Mouse (Mus musculus): ENCODE results near the gene Kcnc3. TPM values are rescaled to one million over a fixed set of nuclear protein-coding genes. Genes with fewer than 3 reads are reported as not detected.

Kcnc3 gene
- polyA plus RNA-seq, 1 experiment from 2014 or later, result 0.08 TPM

DNA sequence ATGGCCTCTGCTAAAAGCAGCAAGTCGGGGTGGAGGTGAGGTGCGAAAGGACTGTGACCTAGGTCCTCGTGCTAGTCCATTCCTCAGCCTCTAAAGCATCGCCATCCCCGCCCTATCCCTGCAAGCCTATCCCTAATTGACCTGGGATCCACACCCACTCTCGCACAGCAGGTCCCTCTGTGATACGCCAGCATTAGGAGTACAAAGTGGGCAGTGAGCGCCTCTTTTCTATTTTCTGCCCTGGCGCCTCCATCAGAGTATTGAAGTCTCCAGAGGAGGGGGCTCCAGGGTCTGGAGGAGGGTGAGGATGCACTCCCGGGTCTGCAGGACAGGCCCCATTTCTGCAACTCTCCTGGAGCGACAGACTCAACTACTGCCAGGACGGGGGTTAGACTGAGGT, 2.1 kb upstream of the Kcnc3 start:
- no peaks in the 10 kb centered on the region for H3K36me3 ChIP-seq (ENCODE audit: control insufficient read depth, insufficient read depth)
- 10% methylated on average over 12 of the region's 12 CpGs for WGBS
- no peak for ATAC-seq (replicated peaks; ENCODE audit: extremely low read depth, insufficient read depth, low FRiP score)
- H3K9ac ChIP-seq (ENCODE audit: low read length), result no peak overlapping the region
- peak overlapping the region; percentile 51 for H3K4me2 ChIP-seq (ENCODE audit: low read depth, low read length)
- no peak overlapping the region for H3K27ac ChIP-seq (ENCODE audit: low read length)
- H3K9me3 ChIP-seq (replicated peaks; ENCODE audit: control insufficient read depth, low read length), result no peaks in the 10 kb centered on the region
- peaks cover 86% of the 10 kb centered on the region for H3K27me3 ChIP-seq (ENCODE audit: control insufficient read depth, insufficient read depth, low read length)
- peaks cover 12% of the 10 kb centered on the region for H3K4me1 ChIP-seq (ENCODE audit: control insufficient read depth, insufficient read depth, low read length)
- peak overlapping the region; percentile 40; the same call in 1 of the 2 replicates for H3K4me3 ChIP-seq (ENCODE audit: low read length)

DNA sequence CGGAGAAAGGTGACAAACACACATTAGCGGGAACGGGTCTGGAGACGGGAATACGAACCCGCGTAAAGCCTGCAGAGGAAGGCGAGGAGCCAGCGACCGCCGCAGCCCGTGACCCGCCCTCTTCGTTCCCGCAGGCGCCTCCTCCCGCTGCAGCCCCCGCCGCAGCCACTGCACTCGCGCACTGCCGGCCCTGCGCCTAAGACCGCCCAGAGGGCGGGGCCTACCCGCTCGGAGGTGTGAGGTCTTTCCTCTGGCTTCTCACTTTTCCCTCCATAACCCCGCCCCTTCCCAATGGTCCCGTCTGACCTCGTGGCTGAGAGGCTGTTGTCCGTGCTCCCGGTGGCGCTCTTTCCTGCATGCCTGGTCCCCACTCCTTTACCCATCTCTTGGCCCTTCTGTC, 1.3 kb upstream of the Kcnc3 start:
- Histone ChIP-seq H3K9me3 (replicated peaks; ENCODE audit: control insufficient read depth, low read length) (no peaks in the 10 kb centered on the region), H3K4me3 (ENCODE audit: low read length) (peak overlapping the region; percentile 40), H3K27ac (ENCODE audit: low read length) (no peak overlapping the region), H3K4me2 (ENCODE audit: low read depth, low read length) (peak overlapping the region; percentile 51), H3K4me1 (ENCODE audit: control insufficient read depth, insufficient read depth, low read length) (peaks cover 12% of the 10 kb centered on the region), H3K9ac (ENCODE audit: low read length) (no peak overlapping the region), H3K36me3 (ENCODE audit: control insufficient read depth, insufficient read depth) (no peaks in the 10 kb centered on the region), H3K27me3 (ENCODE audit: control insufficient read depth, insufficient read depth, low read length) (peaks cover 91% of the 10 kb centered on the region)
- 0% methylated on average over 33 of the region's 33 CpGs for WGBS
- no peak; the same call in 1 of the 2 replicates for ATAC-seq (replicated peaks; ENCODE audit: extremely low read depth, insufficient read depth, low FRiP score)

DNA sequence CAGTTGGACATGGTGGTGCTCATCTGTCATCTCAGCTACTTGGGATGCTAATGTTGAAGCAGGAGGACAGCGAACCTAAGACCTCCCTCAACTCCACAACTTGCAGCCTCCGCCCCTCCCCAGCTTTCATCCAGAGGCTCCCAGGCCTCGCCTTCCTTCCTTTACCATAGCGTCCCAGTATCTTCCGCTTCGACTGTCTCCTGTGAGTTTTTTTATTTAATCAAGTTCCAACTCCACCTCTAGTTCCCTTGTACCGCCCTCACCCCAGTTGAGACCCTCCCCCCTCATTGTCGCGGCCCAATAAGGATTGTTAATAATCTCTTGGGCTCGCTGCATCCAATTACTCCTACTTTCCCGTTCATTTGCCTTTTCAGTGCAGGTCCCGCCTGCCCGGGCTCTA, 518 bp upstream of the Kcnc3 start:
- WGBS, result 6% methylated on average over 13 of the region's 13 CpGs
- Histone ChIP-seq H3K4me1 (ENCODE audit: control insufficient read depth, insufficient read depth, low read length) (peaks cover 12% of the 10 kb centered on the region), H3K36me3 (ENCODE audit: control insufficient read depth, insufficient read depth) (no peaks in the 10 kb centered on the region), H3K9me3 (replicated peaks; ENCODE audit: control insufficient read depth, low read length) (no peaks in the 10 kb centered on the region), H3K9ac (ENCODE audit: low read length) (no peak overlapping the region), H3K27me3 (ENCODE audit: control insufficient read depth, insufficient read depth, low read length) (peaks cover 94% of the 10 kb centered on the region), H3K4me2 (ENCODE audit: low read depth, low read length) (peak overlapping the region; percentile 94; the same call in 1 of the 2 replicates), H3K4me3 (ENCODE audit: low read length) (no peak overlapping the region), H3K27ac (ENCODE audit: low read length) (no peak overlapping the region)
- no peak for ATAC-seq (replicated peaks; ENCODE audit: extremely low read depth, insufficient read depth, low FRiP score)

DNA sequence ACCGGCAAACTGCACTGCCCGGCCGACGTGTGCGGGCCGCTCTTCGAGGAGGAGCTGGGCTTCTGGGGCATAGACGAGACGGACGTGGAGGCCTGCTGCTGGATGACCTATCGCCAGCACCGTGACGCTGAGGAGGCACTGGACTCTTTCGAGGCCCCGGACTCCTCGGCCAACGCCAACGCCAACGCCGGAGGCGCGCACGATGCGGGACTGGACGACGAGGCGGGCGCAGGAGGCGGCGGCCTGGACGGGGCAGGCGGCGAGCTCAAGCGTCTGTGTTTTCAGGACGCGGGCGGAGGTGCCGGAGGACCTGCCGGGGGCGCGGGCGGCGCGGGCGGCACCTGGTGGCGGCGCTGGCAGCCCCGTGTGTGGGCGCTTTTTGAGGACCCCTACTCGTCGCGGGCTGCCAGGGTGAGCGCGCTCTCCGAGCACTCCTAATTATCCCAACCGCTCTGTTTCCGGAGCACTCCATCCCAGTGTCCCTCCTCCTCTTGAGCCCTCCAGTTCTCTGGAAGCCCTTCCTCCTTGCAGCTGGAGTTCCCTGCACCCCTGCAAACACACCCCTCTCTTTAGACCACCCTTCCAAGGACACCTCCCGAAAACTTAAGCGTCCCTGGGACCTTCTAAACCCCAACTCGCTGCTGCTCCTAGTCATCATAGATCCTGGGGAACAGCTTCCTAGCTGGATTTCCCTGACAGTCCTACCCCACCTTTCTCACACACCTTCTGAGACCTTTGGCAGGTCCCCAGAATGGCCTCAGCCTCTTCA, 1.1 kb downstream of the Kcnc3 start:
- ATAC-seq (replicated peaks; ENCODE audit: extremely low read depth, insufficient read depth, low FRiP score), result no peak
- H3K27ac ChIP-seq (ENCODE audit: low read length), result no peak overlapping the region
- peak overlapping the region; percentile 57 for H3K4me3 ChIP-seq (ENCODE audit: low read length)
- under 1% methylated on average over 59 of the region's 60 CpGs for WGBS
- H3K4me2 ChIP-seq (ENCODE audit: low read depth, low read length), result peak overlapping the region; percentile 94
- peaks cover 78% of the 10 kb centered on the region for H3K27me3 ChIP-seq (ENCODE audit: control insufficient read depth, insufficient read depth, low read length)
- H3K4me1 ChIP-seq (ENCODE audit: control insufficient read depth, insufficient read depth, low read length), result peaks cover 12% of the 10 kb centered on the region
- peak overlapping the region; percentile 55 for H3K9ac ChIP-seq (ENCODE audit: low read length)
- no peaks in the 10 kb centered on the region for H3K9me3 ChIP-seq (replicated peaks; ENCODE audit: control insufficient read depth, low read length)
- no peaks in the 10 kb centered on the region for H3K36me3 ChIP-seq (ENCODE audit: control insufficient read depth, insufficient read depth)

DNA sequence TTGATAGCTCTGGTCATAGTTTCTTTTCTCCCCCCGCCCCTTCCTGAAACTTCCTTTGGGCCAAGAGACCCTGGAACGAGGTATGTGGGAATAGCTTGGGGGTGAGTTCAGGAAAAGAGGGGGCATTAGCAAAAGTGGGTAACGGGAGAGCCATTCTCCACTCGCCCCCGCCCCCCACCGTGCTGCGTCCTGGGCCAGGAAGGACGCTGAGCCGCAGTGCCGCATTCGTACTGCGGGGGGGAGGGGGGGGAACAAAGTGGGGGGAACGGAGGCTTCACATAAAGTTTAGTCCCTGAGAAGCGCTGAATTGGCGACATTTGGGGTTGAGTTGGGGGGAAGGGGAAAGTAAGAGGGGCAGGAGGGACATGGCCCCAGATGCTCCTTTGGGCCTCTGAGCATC, 2.6 kb downstream of the Kcnc3 start:
- H3K4me3 ChIP-seq (ENCODE audit: low read length), result no peak overlapping the region
- WGBS, result 2% methylated on average over 15 of the region's 15 CpGs
- H3K4me2 ChIP-seq (ENCODE audit: low read depth, low read length), result no peak overlapping the region

DNA sequence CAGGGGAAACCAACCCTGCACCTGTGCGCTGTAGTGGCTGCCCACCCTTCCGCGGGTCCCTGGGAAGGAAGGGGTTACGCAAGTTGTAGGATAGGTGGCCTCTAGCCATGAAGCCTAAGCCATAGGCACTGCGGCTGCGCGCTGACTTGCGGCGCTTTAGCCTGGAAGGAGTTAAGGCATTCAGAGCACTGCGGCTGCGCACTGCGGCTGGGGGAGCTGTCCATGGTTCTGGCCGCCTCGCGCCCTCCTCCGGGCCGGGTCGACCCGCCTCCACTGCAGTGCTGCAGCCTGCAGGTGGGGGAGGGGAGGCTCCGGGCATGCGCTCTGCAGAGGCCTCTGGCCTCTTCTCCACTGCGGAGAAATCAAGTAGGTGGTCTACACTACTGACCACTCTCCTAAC, 3.3 kb downstream of the Kcnc3 start:
- Histone ChIP-seq H3K4me3 (ENCODE audit: low read length) (no peak overlapping the region), H3K9me3 (replicated peaks; ENCODE audit: control insufficient read depth, low read length) (no peaks in the 10 kb centered on the region), H3K36me3 (ENCODE audit: control insufficient read depth, insufficient read depth) (no peaks in the 10 kb centered on the region), H3K4me1 (ENCODE audit: control insufficient read depth, insufficient read depth, low read length) (peaks cover 9% of the 10 kb centered on the region), H3K27me3 (ENCODE audit: control insufficient read depth, insufficient read depth, low read length) (peaks cover 55% of the 10 kb centered on the region), H3K4me2 (ENCODE audit: low read depth, low read length) (no peak overlapping the region), H3K27ac (ENCODE audit: low read length) (no peak overlapping the region), H3K9ac (ENCODE audit: low read length) (no peak overlapping the region)
- under 1% methylated on average over 22 of the region's 22 CpGs for WGBS
- no peak; the same call in 1 of the 2 replicates for ATAC-seq (replicated peaks; ENCODE audit: extremely low read depth, insufficient read depth, low FRiP score)

More for the DNA sequence above, 2.6 kb downstream of the Kcnc3 start:
- no peak overlapping the region for H3K9ac ChIP-seq (ENCODE audit: low read length)
- H3K27me3 ChIP-seq (ENCODE audit: control insufficient read depth, insufficient read depth, low read length), result peaks cover 63% of the 10 kb centered on the region
- H3K36me3 ChIP-seq (ENCODE audit: control insufficient read depth, insufficient read depth), result no peaks in the 10 kb centered on the region
- H3K9me3 ChIP-seq (replicated peaks; ENCODE audit: control insufficient read depth, low read length), result no peaks in the 10 kb centered on the region
- H3K4me1 ChIP-seq (ENCODE audit: control insufficient read depth, insufficient read depth, low read length), result peaks cover 12% of the 10 kb centered on the region
- no peak for ATAC-seq (replicated peaks; ENCODE audit: extremely low read depth, insufficient read depth, low FRiP score)
- H3K27ac ChIP-seq (ENCODE audit: low read length), result no peak overlapping the region

DNA sequence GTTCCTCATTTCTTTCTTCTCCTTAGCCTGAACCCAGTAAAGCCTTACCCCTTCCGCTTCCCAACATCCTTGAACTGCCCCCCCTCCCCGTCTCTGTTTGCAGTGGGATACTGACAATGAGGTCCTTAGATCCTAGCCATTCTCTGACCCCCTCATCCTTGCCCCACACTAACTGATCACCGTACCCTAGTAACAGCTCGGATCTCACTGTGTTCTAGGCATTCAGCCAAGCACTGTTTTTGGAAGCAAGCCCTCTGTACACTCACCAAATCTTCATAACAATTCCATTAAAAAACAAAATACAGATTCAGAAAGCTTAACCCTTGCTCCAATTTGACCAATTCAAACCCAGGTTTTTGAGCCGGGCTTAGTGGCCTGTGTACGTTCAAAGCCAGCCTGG, 3.8 kb downstream of the Kcnc3 start:
- no peaks in the 10 kb centered on the region for H3K36me3 ChIP-seq (ENCODE audit: control insufficient read depth, insufficient read depth)
- 49% methylated on average over 6 of the region's 6 CpGs for WGBS
- no peak for ATAC-seq (replicated peaks; ENCODE audit: extremely low read depth, insufficient read depth, low FRiP score)
- no peak overlapping the region for H3K4me2 ChIP-seq (ENCODE audit: low read depth, low read length)
- no peaks in the 10 kb centered on the region for H3K9me3 ChIP-seq (replicated peaks; ENCODE audit: control insufficient read depth, low read length)
- peaks cover 50% of the 10 kb centered on the region for H3K27me3 ChIP-seq (ENCODE audit: control insufficient read depth, insufficient read depth, low read length)
- H3K9ac ChIP-seq (ENCODE audit: low read length), result no peak overlapping the region
- H3K4me3 ChIP-seq (ENCODE audit: low read length), result no peak overlapping the region
- H3K4me1 ChIP-seq (ENCODE audit: control insufficient read depth, insufficient read depth, low read length), result peaks cover 8% of the 10 kb centered on the region
- H3K27ac ChIP-seq (ENCODE audit: low read length), result no peak overlapping the region

DNA sequence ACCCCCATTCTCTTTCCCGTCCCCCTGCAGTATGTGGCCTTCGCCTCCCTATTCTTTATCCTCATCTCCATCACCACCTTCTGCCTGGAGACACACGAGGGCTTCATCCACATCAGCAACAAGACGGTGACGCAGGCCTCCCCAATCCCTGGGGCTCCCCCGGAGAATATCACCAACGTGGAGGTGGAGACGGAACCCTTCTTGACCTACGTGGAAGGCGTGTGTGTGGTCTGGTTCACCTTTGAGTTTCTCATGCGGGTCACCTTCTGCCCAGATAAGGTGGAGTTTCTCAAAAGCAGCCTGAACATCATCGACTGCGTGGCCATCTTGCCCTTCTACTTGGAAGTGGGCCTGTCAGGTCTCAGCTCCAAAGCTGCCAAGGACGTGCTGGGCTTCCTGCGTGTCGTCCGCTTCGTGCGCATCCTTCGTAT, 4.7 kb downstream of the Kcnc3 start:
- no peak for ATAC-seq (replicated peaks; ENCODE audit: extremely low read depth, insufficient read depth, low FRiP score)
- WGBS, result 88% methylated on average over 20 of the region's 20 CpGs
- Histone ChIP-seq H3K9ac (ENCODE audit: low read length) (no peak overlapping the region), H3K4me3 (ENCODE audit: low read length) (no peak overlapping the region), H3K9me3 (replicated peaks; ENCODE audit: control insufficient read depth, low read length) (no peaks in the 10 kb centered on the region), H3K4me2 (ENCODE audit: low read depth, low read length) (no peak overlapping the region), H3K27ac (ENCODE audit: low read length) (no peak overlapping the region), H3K27me3 (ENCODE audit: control insufficient read depth, insufficient read depth, low read length) (peaks cover 46% of the 10 kb centered on the region), H3K36me3 (ENCODE audit: control insufficient read depth, insufficient read depth) (no peaks in the 10 kb centered on the region), H3K4me1 (ENCODE audit: control insufficient read depth, insufficient read depth, low read length) (peaks cover 8% of the 10 kb centered on the region)

DNA sequence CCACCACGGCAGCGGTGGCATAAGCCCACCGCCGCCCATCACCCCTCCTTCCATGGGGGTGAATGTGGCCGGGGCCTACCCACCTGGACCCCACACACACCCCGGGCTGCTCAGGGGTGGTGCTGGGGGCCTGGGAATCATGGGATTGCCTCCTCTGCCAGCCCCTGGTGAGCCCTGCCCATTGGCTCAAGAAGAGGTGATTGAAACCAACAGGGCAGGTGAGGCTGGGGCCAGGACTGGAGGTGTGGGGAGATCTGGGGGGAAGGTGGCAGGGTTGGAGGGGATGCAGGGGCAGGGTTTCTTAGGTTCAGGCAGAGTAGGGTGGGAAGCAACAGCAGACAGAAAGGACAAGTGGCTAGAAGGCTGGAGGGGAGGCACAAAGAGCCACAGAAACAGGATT, 5.6 kb downstream of the Kcnc3 start:
- H3K27me3 ChIP-seq (ENCODE audit: control insufficient read depth, insufficient read depth, low read length), result peaks cover 44% of the 10 kb centered on the region
- ATAC-seq (replicated peaks; ENCODE audit: extremely low read depth, insufficient read depth, low FRiP score), result no peak

More for the DNA sequence above, 5.6 kb downstream of the Kcnc3 start:
- Histone ChIP-seq H3K4me3 (ENCODE audit: low read length) (no peak overlapping the region), H3K9me3 (replicated peaks; ENCODE audit: control insufficient read depth, low read length) (no peaks in the 10 kb centered on the region), H3K4me1 (ENCODE audit: control insufficient read depth, insufficient read depth, low read length) (peaks cover 2% of the 10 kb centered on the region), H3K27ac (ENCODE audit: low read length) (no peak overlapping the region), H3K36me3 (ENCODE audit: control insufficient read depth, insufficient read depth) (no peaks in the 10 kb centered on the region), H3K4me2 (ENCODE audit: low read depth, low read length) (no peak overlapping the region), H3K9ac (ENCODE audit: low read length) (no peak overlapping the region)
- 89% methylated on average over 6 of the region's 6 CpGs for WGBS
